In genomic region chr11:98345253-98345652, GRCm38 (mm10) we compare ENCODE assay signal across 8 mouse cellular contexts. TPM values are rescaled to one million over a fixed set of nuclear protein-coding genes. Genes with fewer than 3 reads are reported as not detected.
A peak's percentile ranks its signal among the peaks of the same experiment; 100 is the strongest.
DNase-seq lines count a peak whose midpoint lies in the region; ATAC-seq lines count a peak whose summit lies in the region.

No protein-coding gene starts in this region.

- no peaks in the 10 kb centered on the region for H3K36me3 ChIP-seq in hindbrain, embryonic 11.5 days (ENCODE audit: control insufficient read depth, insufficient read depth, low read length)

- no peak overlapping the region for H3K9ac ChIP-seq in hindbrain, embryonic 11.5 days (ENCODE audit: low read depth, low read length)

- no peak overlapping the region for H3K27ac ChIP-seq in hindbrain, embryonic 11.5 days (ENCODE audit: low read depth, low read length)

- H3K4me2 ChIP-seq in hindbrain, embryonic 11.5 days (replicated peaks; ENCODE audit: low read depth, low read length) = 0 out of 2 replicates have a peak overlapping the region, but pooled peaks have one; percentile 21

- H3K4me1 ChIP-seq in hindbrain, embryonic 11.5 days (replicated peaks; ENCODE audit: control insufficient read depth, insufficient read depth, low read length) = peaks cover 11% of the 10 kb centered on the region

- peaks cover 75% of the 10 kb centered on the region for H3K27me3 ChIP-seq in hindbrain, embryonic 11.5 days (ENCODE audit: control insufficient read depth, insufficient read depth, low read length)

- WGBS in hindbrain, embryonic 11.5 days = 1% methylated on average over 14 of the region's 14 CpGs

- no peaks in the 10 kb centered on the region for H3K9me3 ChIP-seq in hindbrain, embryonic 11.5 days (ENCODE audit: control insufficient read depth, low read length)

- ATAC-seq in hindbrain, embryonic 11.5 days (ENCODE audit: low FRiP score) = no peak

- DNase-seq in R1 (ENCODE audit: low read depth, low spot score) = peak; percentile 86
- peak; percentile 88 for DNase-seq in cerebellum, adult 9-11 months
- DNase-seq in frontal cortex, postnatal 10 days (ENCODE audit: low spot score in 2 of 2) = peak; percentile 75 to 78
- peak; percentile 90 for DNase-seq in hindbrain, embryonic 11.5 days (ENCODE audit: low spot score)
- peak; percentile 82 to 86 for DNase-seq in layer of hippocampus, postnatal 14 days (ENCODE audit: low spot score in 2 of 2)
- DNase-seq in lung, postnatal 25 days (ENCODE audit: low spot score) = peak; percentile 76
- peak; percentile 83 for DNase-seq in right cerebral cortex, postnatal 14 days
- DNase-seq in urinary bladder, postnatal 25 days (ENCODE audit: low spot score) = peak; percentile 74

- H3K4me3 ChIP-seq in hindbrain, embryonic 11.5 days (ENCODE audit: low read depth, low read length) = no peak overlapping the region

RNA-seq across cellular contexts. Expression of gene Ppp1r1b, which starts 3.0 kb away (rescaled TPM):
- 0.29 and 0.70 TPM in 2 replicates for polyA plus RNA-seq in hindbrain, embryonic 11.5 days (2014; fragmentation: Nextera tagmentation; extraction: Ambion mirVana)
- total RNA-seq in layer of hippocampus, postnatal 14 days (2021) = 10 to 100 TPM; 33.6 to 46.7 TPM

RNA-seq across cellular contexts. Expression of gene Stard3, which starts 12.9 kb away (rescaled TPM):
- 40.1 and 43.2 TPM in 2 replicates for polyA plus RNA-seq in hindbrain, embryonic 11.5 days (2014; fragmentation: Nextera tagmentation; extraction: Ambion mirVana)
- 10 to 100 TPM; 22.6 to 24.8 TPM for total RNA-seq in layer of hippocampus, postnatal 14 days (2021)

RNA-seq across cellular contexts. Expression of gene Neurod2, which starts 15.8 kb away (rescaled TPM):
- 0.27 and 0.36 TPM in 2 replicates for polyA plus RNA-seq in hindbrain, embryonic 11.5 days (2014; fragmentation: Nextera tagmentation; extraction: Ambion mirVana)
- total RNA-seq in layer of hippocampus, postnatal 14 days (2021) = 100 to 1,000 TPM; 113 to 124 TPM

RNA-seq across cellular contexts. Expression of gene Tcap, which starts 38.4 kb away (rescaled TPM):
- polyA plus RNA-seq in hindbrain, embryonic 11.5 days (2014; fragmentation: Nextera tagmentation; extraction: Ambion mirVana) = 0.53 and 0.54 TPM in 2 replicates
- total RNA-seq in layer of hippocampus, postnatal 14 days (2021) = 1 to 10 TPM in 1 of 2 experiments, under 1 TPM in 1; 0.94 to 1.3 TPM

RNA-seq across cellular contexts. Expression of gene Pnmt, which starts 41.0 kb away (rescaled TPM):
- polyA plus RNA-seq in hindbrain, embryonic 11.5 days (2014; fragmentation: Nextera tagmentation; extraction: Ambion mirVana) = 0.54 and 0.93 TPM in 2 replicates
- total RNA-seq in layer of hippocampus, postnatal 14 days (2021) = under 1 TPM; 0.28 to 0.38 TPM
